Mouse (Mus musculus): Measurements from ENCODE around the gene Slc7a11. TPM values are rescaled to one million over a fixed set of nuclear protein-coding genes. Genes with fewer than 3 reads are reported as not detected.
"Not testable (repeated sequence)": the region's sequence is repeated elsewhere in the genome, so short reads cannot be mapped to it uniquely, and the experiment has no call there.

The Slc7a11 gene
- total RNA-seq (2021): 10 to 100 TPM; 20.3 to 21.4 TPM
- long read RNA-seq, experiment 1, full-length matches to known transcripts: 3 of 5 reads
- long read RNA-seq, experiment 1, partial matches to known transcripts: 0 of 5 reads
- long read RNA-seq, experiment 1, other reads (novel, unspliced or antisense): 2 of 5 reads
- long read RNA-seq, experiment 2, full-length matches to known transcripts: 3 of 6 reads
- long read RNA-seq, experiment 2, partial matches to known transcripts: 1 of 6 reads
- long read RNA-seq, experiment 2, other reads (novel, unspliced or antisense): 2 of 6 reads

DNA sequence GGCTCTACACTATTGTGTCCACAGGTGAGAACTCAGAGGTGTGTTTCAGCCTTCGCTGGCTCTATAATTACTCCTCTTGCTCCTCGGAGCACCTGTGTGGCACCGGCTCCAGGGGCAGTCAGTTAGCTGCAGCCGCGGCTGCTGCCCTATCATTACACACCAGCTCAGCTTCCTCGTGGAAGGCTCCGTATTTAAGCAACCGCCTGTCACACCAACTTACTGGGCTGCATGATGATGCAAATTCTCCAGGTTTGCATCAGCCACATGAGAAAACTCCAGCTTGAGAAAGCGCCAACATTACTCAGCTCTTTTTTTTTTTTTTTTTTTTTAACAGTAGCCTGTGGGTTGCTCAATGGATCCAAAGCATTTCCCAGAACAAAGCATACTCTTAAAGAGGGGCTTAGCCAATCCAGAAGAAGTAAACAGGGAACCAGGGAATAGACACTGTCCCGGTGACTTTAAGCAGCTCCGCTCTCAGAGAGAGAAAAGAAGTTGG, at the start of gene Slc7a11:
TSS of gene Slc7a11 (minus strand) at position 194 of the 496 bp plus-strand sequence.
- peak in 1 of 2 experiments; percentile 27 for DNase-seq (ENCODE audit: low spot score in 2 of 2)

DNA sequence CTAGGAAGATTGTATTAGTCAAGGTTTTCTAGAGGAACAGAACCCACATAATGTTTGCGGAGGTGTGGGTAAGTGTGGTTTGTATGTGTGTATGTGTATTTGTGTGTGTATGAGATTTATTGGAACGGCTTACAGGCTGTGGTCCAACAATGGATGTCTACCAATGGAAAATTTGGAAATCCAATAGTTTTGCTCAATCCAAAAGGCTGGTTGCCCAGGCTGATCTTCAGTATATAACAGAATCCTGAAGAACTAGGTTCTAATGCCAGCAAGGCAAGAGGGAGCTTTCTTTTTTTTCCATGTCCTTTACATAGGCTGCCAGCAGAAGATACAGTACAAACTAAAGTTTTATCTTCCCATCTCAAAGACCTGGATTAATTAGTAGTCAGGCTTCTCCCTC, 48.3 kb upstream of the Slc7a11 start:
- no peak for DNase-seq (ENCODE audit: low spot score in 2 of 2)

- DNase-seq (ENCODE audit: low spot score in 2 of 2): no peak
Observed at GRCm38 (mm10) chr3:50484076-50484475, 40.7 kb upstream of the Slc7a11 start.

- DNase-seq (ENCODE audit: low spot score in 2 of 2): no peak
Observed at GRCm38 (mm10) chr3:50462223-50462622, 18.8 kb upstream of the Slc7a11 start.

GRCm38 (mm10) chr3:50457136-50457535, 13.7 kb upstream of the Slc7a11 start:
- no peak for DNase-seq (ENCODE audit: low spot score in 2 of 2)

- no peak for DNase-seq (ENCODE audit: low spot score in 2 of 2)
Observed at GRCm38 (mm10) chr3:50456564-50456963, 13.2 kb upstream of the Slc7a11 start.

DNA sequence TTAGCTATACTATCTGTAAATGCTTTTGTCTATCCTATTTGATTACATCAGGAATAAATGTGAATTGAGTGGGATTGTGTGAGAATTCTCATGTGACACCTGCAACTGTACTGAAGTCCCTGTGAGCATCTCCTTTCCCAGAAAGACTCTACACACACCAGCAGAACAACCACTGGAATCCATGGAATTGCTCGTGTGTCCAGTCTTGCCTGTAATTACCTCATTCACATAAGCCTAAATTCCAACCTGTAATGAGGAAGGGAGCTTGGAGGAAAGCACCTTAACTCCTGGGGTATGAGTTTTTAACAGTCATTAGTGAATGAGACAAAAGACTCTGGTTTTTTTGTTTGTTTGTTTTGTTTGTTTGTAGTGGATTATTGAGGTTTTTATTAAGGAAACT, 12.6 kb upstream of the Slc7a11 start:
- DNase-seq (ENCODE audit: low spot score in 2 of 2): no peak

DNA sequence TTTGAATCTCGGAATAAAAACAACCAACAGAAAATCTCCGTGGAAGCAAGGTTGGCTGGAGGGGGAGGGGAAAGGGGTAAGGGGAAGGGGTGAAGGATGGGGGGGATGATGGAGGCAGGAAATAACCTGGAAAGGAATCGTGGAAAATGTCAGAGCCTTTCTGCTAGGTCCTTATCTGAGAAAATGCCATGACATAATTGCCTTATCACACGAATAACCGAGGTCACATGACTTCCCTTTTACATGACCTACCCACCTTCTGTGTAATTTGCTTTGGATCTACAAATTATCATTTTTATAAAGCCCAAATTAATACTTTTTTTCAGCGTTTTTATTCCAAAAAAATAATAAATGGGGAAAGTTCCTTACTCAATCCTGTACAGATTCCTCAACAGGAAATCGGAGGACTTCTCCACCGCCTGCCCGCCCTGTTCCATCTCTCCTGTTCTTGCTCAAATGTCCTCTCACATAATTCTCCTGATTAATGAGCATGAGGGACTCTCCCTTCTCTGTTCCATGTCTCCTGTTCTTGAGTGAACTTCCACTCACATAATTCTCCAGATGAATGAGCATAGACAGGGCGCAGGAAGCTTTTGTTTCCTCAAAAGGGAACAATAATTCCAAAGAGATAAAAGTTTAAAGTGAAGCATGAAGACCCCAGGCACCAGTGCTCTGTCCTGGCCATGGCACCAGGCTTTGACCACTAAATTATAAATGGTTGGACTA, 1.8 kb upstream of the Slc7a11 start:
- DNase-seq (ENCODE audit: low spot score in 2 of 2): no peak

GRCm38 (mm10) chr3:50443942-50444341, 528 bp upstream of the Slc7a11 start:
- DNase-seq (ENCODE audit: low spot score in 2 of 2): no peak

GRCm38 (mm10) chr3:50442341-50443292, 797 bp downstream of the Slc7a11 start:
- DNase-seq (ENCODE audit: low spot score in 2 of 2): no peak

- no peak for DNase-seq (ENCODE audit: low spot score in 2 of 2)
Observed at GRCm38 (mm10) chr3:50441330-50441729, 2.1 kb downstream of the Slc7a11 start.

- no peak for DNase-seq (ENCODE audit: low spot score in 2 of 2)
Observed at GRCm38 (mm10) chr3:50440409-50440808, 3.0 kb downstream of the Slc7a11 start.

- no peak for DNase-seq (ENCODE audit: low spot score in 2 of 2)
Observed at GRCm38 (mm10) chr3:50439429-50439828, 4.0 kb downstream of the Slc7a11 start.

DNA sequence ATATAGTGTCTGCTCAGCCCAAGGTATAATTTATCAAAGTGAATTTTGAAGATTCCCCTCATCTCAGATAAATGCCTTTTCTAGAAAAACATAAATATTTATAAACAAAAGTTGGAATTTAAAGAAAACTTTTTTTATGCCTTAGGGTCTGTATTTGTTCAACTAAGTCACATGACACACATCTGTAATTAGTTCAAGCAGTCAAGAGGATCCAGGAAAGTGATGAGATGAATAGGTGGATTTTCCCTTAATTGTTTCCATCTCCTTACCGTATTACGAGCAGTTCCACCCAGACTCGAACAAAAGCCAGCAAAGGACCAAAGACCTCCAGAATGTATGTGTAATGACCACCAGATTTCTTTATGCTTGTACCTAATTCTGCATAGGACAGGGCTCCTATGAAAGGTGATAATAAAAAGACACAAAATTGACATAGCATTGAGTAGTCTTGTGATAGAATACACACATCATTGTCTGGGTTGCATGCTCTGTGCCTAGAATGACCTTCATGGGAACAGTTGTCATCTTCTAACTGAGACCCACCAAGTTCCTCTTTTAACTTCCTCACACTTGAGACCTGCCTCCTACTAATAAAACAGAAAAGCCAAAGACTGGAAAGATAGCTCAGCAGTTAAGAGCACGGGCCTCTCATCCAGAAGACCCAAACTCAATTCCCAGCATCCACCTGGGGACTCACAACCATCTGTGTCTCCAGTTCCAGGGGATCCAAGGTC, 4.7 kb downstream of the Slc7a11 start:
- no peak for DNase-seq (ENCODE audit: low spot score in 2 of 2)

DNA sequence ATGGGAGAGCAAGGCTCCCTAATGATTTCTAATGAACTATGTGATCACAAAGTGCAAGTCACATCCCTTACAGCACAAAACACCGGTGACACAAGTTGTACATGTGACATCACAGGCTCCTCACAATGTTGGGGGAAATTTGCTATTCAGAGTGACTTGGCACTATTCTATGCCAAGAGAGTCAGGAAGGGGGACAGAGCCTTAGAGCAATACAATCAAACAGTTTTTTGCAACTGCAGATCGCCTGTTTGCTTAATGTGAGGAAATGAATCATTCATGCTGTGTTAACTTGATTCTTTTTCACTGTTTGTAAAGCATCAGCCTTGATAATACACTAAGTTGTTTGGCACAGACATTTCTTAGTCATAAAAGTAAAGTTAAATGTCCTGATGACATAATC, 5.3 kb downstream of the Slc7a11 start:
- DNase-seq (ENCODE audit: low spot score in 2 of 2): peak in 1 of 2 experiments; percentile 13

GRCm38 (mm10) chr3:50436409-50436808, 7.0 kb downstream of the Slc7a11 start:
- not testable (repeated sequence) for DNase-seq (ENCODE audit: low spot score in 2 of 2)

- no peak for DNase-seq (ENCODE audit: low spot score in 2 of 2)
Observed at GRCm38 (mm10) chr3:50433831-50434230, 9.6 kb downstream of the Slc7a11 start.

- no peak for DNase-seq (ENCODE audit: low spot score in 2 of 2)
Observed at GRCm38 (mm10) chr3:50430811-50431210, 12.6 kb downstream of the Slc7a11 start.

GRCm38 (mm10) chr3:50421480-50422277, 21.7 kb downstream of the Slc7a11 start:
- peak; percentile 40 to 81 for DNase-seq (ENCODE audit: low spot score in 2 of 2)

GRCm38 (mm10) chr3:50419161-50419560, 24.3 kb downstream of the Slc7a11 start:
- DNase-seq (ENCODE audit: low spot score in 2 of 2): no peak

Measured in layer of hippocampus, postnatal 14 days (tissue).